Comparison of ENCODE assay signal across 8 mouse cellular contexts in genomic region chr12:101976651-101977403, GRCm38 (mm10). TPM values are rescaled to one million over a fixed set of nuclear protein-coding genes. Genes with fewer than 3 reads are reported as not detected.
DNase-seq lines count a peak whose midpoint lies in the region; ATAC-seq and TF ChIP-seq lines count a peak whose summit lies in the region.

No protein-coding gene starts in this region.

- H3K9ac ChIP-seq in forebrain, embryonic 13.5 days, result peak overlapping the region; percentile 93
- peak overlapping the region; percentile 89 for H3K9ac ChIP-seq in liver, embryonic 15.5 days

- peaks cover 27% of the 10 kb centered on the region for H3K4me1 ChIP-seq in forebrain, embryonic 13.5 days
- peaks cover 75% of the 10 kb centered on the region for H3K4me1 ChIP-seq in liver, embryonic 15.5 days (replicated peaks)

- DNase-seq in gastrocnemius, adult 2 months, result no peak
- no peak for DNase-seq in gastrocnemius, postnatal 4 days (ENCODE audit: low spot score in 2 of 2)
- peak; percentile 24 for DNase-seq in B cell, adult 2 months
- DNase-seq in ovary, postnatal 10 days (ENCODE audit: low spot score), result no peak
- no peak for DNase-seq in gastrocnemius, postnatal 36 days
- DNase-seq in left cerebral cortex, postnatal 4 days, result no peak

- no peak for TF ChIP-seq CTCF in gastrocnemius, adult 2 months (IDR thresholded peaks at IDR 0.05)

- no peaks in the 10 kb centered on the region for H3K9me3 ChIP-seq in forebrain, embryonic 13.5 days (replicated peaks)
- H3K9me3 ChIP-seq in liver, embryonic 15.5 days (replicated peaks), result no peaks in the 10 kb centered on the region

- peak overlapping the region; percentile 97 for H3K27ac ChIP-seq in gastrocnemius, adult 2 months
- H3K27ac ChIP-seq in forebrain, embryonic 13.5 days, result no peak overlapping the region
- H3K27ac ChIP-seq in liver, embryonic 15.5 days (replicated peaks), result peak overlapping the region; percentile 92

- intact Hi-C loops in gastrocnemius, adult 2 months (cut with DNase I), result loop anchor here (10.0 kb wide), 1 partner anchor 488 kb away; the partner anchor contains the start of gene Golga5
- intact Hi-C loops in gastrocnemius, postnatal 36 days (cut with DNase I), result no loop called here
- intact Hi-C loops in left cerebral cortex, postnatal 4 days (cut with DNase I), result no loop called here

- H3K4me2 ChIP-seq in forebrain, embryonic 13.5 days, result peak overlapping the region; percentile 79
- H3K4me2 ChIP-seq in liver, embryonic 15.5 days, result peak overlapping the region; percentile 74

- WGBS in forebrain, embryonic 13.5 days, result 12% methylated on average over 13 of the region's 13 CpGs
- WGBS in liver, embryonic 15.5 days (ENCODE audit: insufficient replicate concordance), result 11% methylated on average over 13 of the region's 13 CpGs

- H3K27me3 ChIP-seq in forebrain, embryonic 13.5 days, result no peaks in the 10 kb centered on the region
- no peaks in the 10 kb centered on the region for H3K27me3 ChIP-seq in liver, embryonic 15.5 days

- H3K36me3 ChIP-seq in forebrain, embryonic 13.5 days (ENCODE audit: poor library complexity, severe bottlenecking), result peaks cover 15% of the 10 kb centered on the region
- H3K36me3 ChIP-seq in liver, embryonic 15.5 days (replicated peaks), result peaks cover 7% of the 10 kb centered on the region; the same call in 1 of the 2 replicates

- no peak for ATAC-seq in forebrain, embryonic 13.5 days
- no peak for ATAC-seq in liver, embryonic 15.5 days (ENCODE audit: insufficient read depth)

- peak overlapping the region; percentile 82 for H3K4me3 ChIP-seq in gastrocnemius, adult 2 months
- peak overlapping the region; percentile 92 for H3K4me3 ChIP-seq in forebrain, embryonic 13.5 days
- peak overlapping the region; percentile 97 for H3K4me3 ChIP-seq in liver, embryonic 15.5 days (replicated peaks)

RNA-seq across cellular contexts. Expression of gene Cpsf2, which starts 1.0 kb away (rescaled TPM):
- total RNA-seq in gastrocnemius, adult 2 months (2021), result 10 to 100 TPM in 1 of 2 experiments, 1 to 10 TPM in 1; 9.7 to 11.1 TPM
- 10 to 100 TPM; 16.2 to 19.1 TPM for total RNA-seq in gastrocnemius, postnatal 4 days (2021)
- 35.9 and 37.9 TPM in 2 replicates for polyA plus RNA-seq in forebrain, embryonic 13.5 days (2015; fragmentation: Nextera tagmentation; extraction: Ambion mirVana)
- 14.8 and 16.5 TPM in 2 replicates for polyA plus RNA-seq in liver, embryonic 15.5 days (2015; fragmentation: Nextera tagmentation; extraction: Ambion mirVana)
- total RNA-seq in gastrocnemius, postnatal 36 days (2021), result 1 to 10 TPM; 9.1 TPM
- 10 to 100 TPM; 37.5 to 40.5 TPM for total RNA-seq in left cerebral cortex, postnatal 4 days (2021)

RNA-seq across cellular contexts. Expression of gene Atxn3, which starts 18.8 kb away (rescaled TPM):
- total RNA-seq in gastrocnemius, adult 2 months (2021), result 1 to 10 TPM; 3.4 to 5.8 TPM
- 1 to 10 TPM; 7.0 to 7.6 TPM for total RNA-seq in gastrocnemius, postnatal 4 days (2021)
- polyA plus RNA-seq in forebrain, embryonic 13.5 days (2015; fragmentation: Nextera tagmentation; extraction: Ambion mirVana), result 13.9 and 14.8 TPM in 2 replicates
- polyA plus RNA-seq in liver, embryonic 15.5 days (2015; fragmentation: Nextera tagmentation; extraction: Ambion mirVana), result 7.6 and 10.5 TPM in 2 replicates
- total RNA-seq in gastrocnemius, postnatal 36 days (2021), result 1 to 10 TPM; 3.8 to 5.9 TPM
- 10 to 100 TPM; 15.1 to 18.7 TPM for total RNA-seq in left cerebral cortex, postnatal 4 days (2021)

Comparison
In these comparisons a context has a peak if more than half of its experiments do, and no peak if none do; other contexts are left out.
1. DNase-seq: peak in B cell, adult 2 months (2 of 2); none in gastrocnemius, adult 2 months (single experiment), gastrocnemius, postnatal 4 days (0 of 2), ovary, postnatal 10 days (single experiment), gastrocnemius, postnatal 36 days (0 of 2) and left cerebral cortex, postnatal 4 days (single experiment).
2. Peak in every context shown above with its lines, with median percentiles within 50 percentile points of each other: H3K4me3 ChIP-seq.